Mouse (Mus musculus) lung, postnatal 0 days (tissue): ENCODE measurements around the gene Sap18b.

Source experiments
- CTCF ChIP-seq: IDR thresholded peaks from 2 replicates; pipeline ENCODE4 v1.5.1; 2016; ENCODE audit warnings: antibody characterized with exemption, mild to moderate bottlenecking
- EP300 ChIP-seq: IDR thresholded peaks from 2 replicates; pipeline ENCODE4 v1.6.1; 2016; ENCODE audit warnings: antibody characterized with exemption, mild to moderate bottlenecking, control low read depth

DNA sequence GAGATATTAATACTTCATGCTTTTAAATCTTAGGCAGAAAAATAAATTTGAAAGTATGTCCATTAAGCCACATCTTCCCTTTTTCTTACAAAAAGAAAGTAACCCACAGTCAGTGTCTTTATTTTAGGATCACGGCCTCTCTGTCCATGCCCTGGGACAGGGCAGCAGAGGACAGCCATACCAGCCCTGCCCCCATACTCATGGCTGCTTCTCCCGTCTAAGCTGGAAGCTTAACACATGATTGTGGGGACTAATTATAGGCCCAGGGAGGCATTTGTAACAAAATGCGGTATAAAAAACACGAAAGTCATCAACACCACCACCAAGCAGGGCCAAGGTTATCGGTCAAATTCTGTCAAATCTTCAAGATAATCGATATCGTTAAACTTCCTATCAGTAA, 50.1 kb downstream of the Sap18b start:
- TF ChIP-seq CTCF (no peak), EP300 (no peak)
